Mouse (Mus musculus) liver, embryonic 14 days (tissue): ENCODE results near the gene Olfr1362. TPM values are rescaled to one million over a fixed set of nuclear protein-coding genes. Genes with fewer than 3 reads are reported as not detected.

Experiments
- polyA plus RNA-seq: library from polyadenylated mRNA; depleted of rRNA; stranded (reverse); fragments of >200 nt; gene quantifications from 2 replicates; pipeline ENCODE4 v1.2.3, GENCODE M21; 2012; rRNA removed

Olfr1362 gene
- not detected in 2 replicates for polyA plus RNA-seq

GRCm38 (mm10) chr13:21613922-21614321, at the start of gene Olfr1362:
Gene Olfr1362, minus strand, starts transcription at chr13:21614022.

GRCm38 (mm10) chr13:21663286-21663685, 49.5 kb upstream of the Olfr1362 start, which contains the start of gene Olfr1361:
Gene Olfr1361, minus strand, starts transcription at chr13:21663386.

GRCm38 (mm10) chr13:21642418-21642817, 28.6 kb upstream of the Olfr1362 start, which contains the start of gene Olfr11:
Gene Olfr11, minus strand, starts transcription at chr13:21642518.

GRCm38 (mm10) chr13:21581659-21582058, 32.2 kb downstream of the Olfr1362 start, which contains the start of gene Olfr1364:
Gene Olfr1364, minus strand, starts transcription at chr13:21581759.

Other genes with a start within 250 kb of the Olfr1362 start
- gene Zkscan3, start 211.3 kb downstream of the Olfr1362 start, polyA plus RNA-seq, result 22.6 and 28.4 TPM in 2 replicates
- 1.3 and 1.4 TPM in 2 replicates for gene Pgbd1, start 173.0 kb downstream of the Olfr1362 start, polyA plus RNA-seq
- 9.0 and 10.6 TPM in 2 replicates for gene Zscan26, start 160.3 kb downstream of the Olfr1362 start, polyA plus RNA-seq
- 0.27 and 0.31 TPM in 2 replicates for gene Nkapl, start 145.5 kb downstream of the Olfr1362 start, polyA plus RNA-seq
- 0.17 and 0.21 TPM in 2 replicates for gene Zkscan4, start 135.1 kb downstream of the Olfr1362 start, polyA plus RNA-seq
- not detected in 2 replicates for gene Gm10065, start 134.6 kb downstream of the Olfr1362 start, polyA plus RNA-seq
- gene AK157302, start 118.8 kb downstream of the Olfr1362 start, polyA plus RNA-seq, result 0.60 and 0.98 TPM in 2 replicates
- 5.1 and 7.4 TPM in 2 replicates for gene Gm11273, start 112.6 kb downstream of the Olfr1362 start, polyA plus RNA-seq
- 2.0 and 2.2 TPM in 2 replicates for gene Zkscan8, start 82.9 kb downstream of the Olfr1362 start, polyA plus RNA-seq
- gene Olfr1366, start 71.2 kb downstream of the Olfr1362 start, polyA plus RNA-seq, result not detected in 2 replicates
- not detected in 2 replicates for gene Olfr1535, start 54.1 kb downstream of the Olfr1362 start, polyA plus RNA-seq
- gene Olfr1364, start 32.3 kb downstream of the Olfr1362 start, polyA plus RNA-seq, result not detected in 2 replicates
- gene Olfr11, start 28.5 kb upstream of the Olfr1362 start, polyA plus RNA-seq, result not detected in 2 replicates
- not detected in 2 replicates for gene Olfr1361, start 49.4 kb upstream of the Olfr1362 start, polyA plus RNA-seq
- gene Olfr1360, start 63.4 kb upstream of the Olfr1362 start, polyA plus RNA-seq, result not detected in 2 replicates
- gene Olfr1359, start 84.1 kb upstream of the Olfr1362 start, polyA plus RNA-seq, result not detected in 2 replicates
- 14.6 and 15.9 TPM in 2 replicates for gene Hist1h2bl, start 102.1 kb upstream of the Olfr1362 start, polyA plus RNA-seq
- 6.1 and 8.0 TPM in 2 replicates for gene Hist1h2ai, start 102.4 kb upstream of the Olfr1362 start, polyA plus RNA-seq
- 25.6 and 32.9 TPM in 2 replicates for gene Hist1h3h, start 103.6 kb upstream of the Olfr1362 start, polyA plus RNA-seq
- gene Hist1h2bm, start 108.0 kb upstream of the Olfr1362 start, polyA plus RNA-seq, result 17.9 and 18.0 TPM in 2 replicates
- 31.8 and 33.2 TPM in 2 replicates for gene Hist1h4j, start 121.0 kb upstream of the Olfr1362 start, polyA plus RNA-seq
- 30.3 and 35.2 TPM in 2 replicates for gene Hist1h4k, start 136.5 kb upstream of the Olfr1362 start, polyA plus RNA-seq
- gene Hist1h2ak, start 139.8 kb upstream of the Olfr1362 start, polyA plus RNA-seq, result 49.3 and 52.1 TPM in 2 replicates
- 15.9 and 19.2 TPM in 2 replicates for gene Hist1h2bn, start 140.1 kb upstream of the Olfr1362 start, polyA plus RNA-seq
- 9.7 and 11.9 TPM in 2 replicates for gene Hist1h1b, start 166.6 kb upstream of the Olfr1362 start, polyA plus RNA-seq
- 30.9 and 33.6 TPM in 2 replicates for gene Hist1h3i, start 169.3 kb upstream of the Olfr1362 start, polyA plus RNA-seq
- 10.0 and 11.5 TPM in 2 replicates for gene Hist1h2an, start 173.2 kb upstream of the Olfr1362 start, polyA plus RNA-seq
- 2.1 and 3.0 TPM in 2 replicates for gene Hist1h2bp, start 173.4 kb upstream of the Olfr1362 start, polyA plus RNA-seq
- 10.6 and 13.5 TPM in 2 replicates for gene Hist1h2bq, start 196.2 kb upstream of the Olfr1362 start, polyA plus RNA-seq
- 0.12 and 0.19 TPM in 2 replicates for gene Hist1h2ao, start 196.4 kb upstream of the Olfr1362 start, polyA plus RNA-seq
- not detected in 2 replicates for gene Hist1h4m, start 197.7 kb upstream of the Olfr1362 start, polyA plus RNA-seq
- 44.5 and 54.6 TPM in 2 replicates for gene Hist1h4n, start 218.2 kb upstream of the Olfr1362 start, polyA plus RNA-seq
- gene Hist1h2ap, start 219.5 kb upstream of the Olfr1362 start, polyA plus RNA-seq, result 78.6 and 88.4 TPM in 2 replicates
- gene Hist1h2br, start 219.7 kb upstream of the Olfr1362 start, polyA plus RNA-seq, result 5.4 and 8.3 TPM in 2 replicates